Mouse (Mus musculus) kidney, embryonic 14.5 days (tissue): Measurements from ENCODE around the gene Oscar. TPM values are rescaled to one million over a fixed set of nuclear protein-coding genes. Genes with fewer than 3 reads are reported as not detected.
"Not testable (repeated sequence)": the region's sequence is repeated elsewhere in the genome, so short reads cannot be mapped to it uniquely, and the experiment has no call there.

Experiments
- ATAC-seq: fragments of 200-750 bp; cut with Nextera tagmentation; 2 replicates; pipeline ENCODE4 v1.8.0; 2017; ENCODE audit warnings: moderate number of reproducible peaks, mild to moderate bottlenecking, moderate TSS enrichment, moderate library complexity; ENCODE audit not compliant: low FRiP score, low TSS enrichment
- H3K27ac ChIP-seq: fragments of 300-500 bp; sonication (generic); 2 replicates; pipeline ENCODE4 v1.5.1; 2014; ENCODE audit warnings: low read depth, mild to moderate bottlenecking, low read length, moderate library complexity, mixed read lengths
- H3K27me3 ChIP-seq: fragments of 300-500 bp; sonication (generic); 2 replicates; pipeline ENCODE4 v1.6.1; 2014; ENCODE audit warnings: mild to moderate bottlenecking, low read length; ENCODE audit not compliant: control insufficient read depth, insufficient read depth
- H3K36me3 ChIP-seq: fragments of 300-500 bp; sonication (generic); 2 replicates; pipeline ENCODE4 v1.6.1; 2014; ENCODE audit warnings: low read length, mixed read lengths; ENCODE audit not compliant: control insufficient read depth, insufficient read depth
- H3K4me1 ChIP-seq: fragments of 300-500 bp; sonication (generic); 2 replicates; pipeline ENCODE4 v1.6.1; 2014; ENCODE audit warnings: low read length, mixed read lengths; ENCODE audit not compliant: control insufficient read depth, insufficient read depth
- H3K4me2 ChIP-seq: fragments of 300-500 bp; sonication (generic); replicated peaks from 2 replicates; pipeline ENCODE4 v1.6.1; 2014; ENCODE audit warnings: low read depth, mild to moderate bottlenecking, low read length
- H3K4me3 ChIP-seq: fragments of 300-500 bp; sonication (generic); 2 replicates; pipeline ENCODE4 v1.5.1; 2014; ENCODE audit warnings: mild to moderate bottlenecking, low read length
- H3K9ac ChIP-seq: fragments of 300-500 bp; sonication (generic); 2 replicates; pipeline ENCODE4 v1.6.1; 2014; ENCODE audit warnings: low read depth, mild to moderate bottlenecking, low read length, moderate library complexity
- H3K9me3 ChIP-seq: fragments of 300-500 bp; sonication (generic); 2 replicates; pipeline ENCODE4 v1.6.1; 2016; ENCODE audit warnings: low read length; ENCODE audit not compliant: control insufficient read depth
- WGBS: fragments of 180-500 bp; shearing (Covaris S2); extraction: QIAGEN DNeasy Blood & Tissue Kit; methylation state at CpG from one replicate; pipeline ENCODE4 v1.1.7; 2014; 5-methylcytosine and 5-hydroxymethylcytosine counted together
- polyA plus RNA-seq: library from polyadenylated mRNA; unstranded; fragments of >200 nt; fragmentation: Nextera tagmentation; extraction: Ambion mirVana; gene quantifications from 2 replicates; pipeline ENCODE4 v1.2.1, GENCODE M21; 2014

Gene Oscar
- polyA plus RNA-seq, 1 experiment from 2014 or later: 0.15 TPM

DNA sequence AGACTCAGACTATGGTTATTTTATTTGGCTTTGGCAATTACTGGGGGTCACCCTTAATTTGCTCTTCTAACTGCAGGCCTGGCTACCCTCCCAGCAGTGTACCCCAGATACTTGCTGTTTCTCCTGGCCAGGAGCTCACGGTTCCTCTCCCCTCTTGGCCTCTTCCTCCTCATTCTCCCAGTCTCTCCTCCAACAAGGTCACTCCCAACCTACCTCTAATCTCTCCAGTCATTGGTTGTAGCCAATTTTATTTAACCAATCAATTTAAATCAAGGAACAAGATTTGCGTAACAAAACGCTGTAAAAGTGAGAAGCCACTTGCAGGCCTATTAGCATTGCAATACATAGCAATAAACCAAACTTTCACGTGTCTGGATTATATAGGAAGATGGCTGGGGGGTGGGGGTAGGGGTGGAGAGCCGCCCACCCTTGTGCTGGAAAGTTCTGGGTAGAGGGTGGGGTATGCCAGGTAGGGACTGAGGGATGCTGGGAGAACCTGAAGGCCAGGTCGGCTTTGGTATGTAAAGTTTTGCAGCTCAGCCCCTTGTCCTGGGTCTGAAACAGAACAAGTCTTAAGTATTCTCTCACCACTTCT lies 36.9 kb downstream of the Oscar start:
- no peak for ATAC-seq
- H3K36me3 ChIP-seq: no peaks in the 10 kb centered on the region
- H3K4me3 ChIP-seq: no peak overlapping the region
- no peaks in the 10 kb centered on the region for H3K9me3 ChIP-seq
- WGBS: 57% methylated on average over 6 of the region's 6 CpGs
- no peak overlapping the region for H3K27ac ChIP-seq
- no peaks in the 10 kb centered on the region for H3K27me3 ChIP-seq
- H3K4me2 ChIP-seq: no peak overlapping the region
- H3K4me1 ChIP-seq: no peaks in the 10 kb centered on the region
- H3K9ac ChIP-seq: no peak overlapping the region

DNA sequence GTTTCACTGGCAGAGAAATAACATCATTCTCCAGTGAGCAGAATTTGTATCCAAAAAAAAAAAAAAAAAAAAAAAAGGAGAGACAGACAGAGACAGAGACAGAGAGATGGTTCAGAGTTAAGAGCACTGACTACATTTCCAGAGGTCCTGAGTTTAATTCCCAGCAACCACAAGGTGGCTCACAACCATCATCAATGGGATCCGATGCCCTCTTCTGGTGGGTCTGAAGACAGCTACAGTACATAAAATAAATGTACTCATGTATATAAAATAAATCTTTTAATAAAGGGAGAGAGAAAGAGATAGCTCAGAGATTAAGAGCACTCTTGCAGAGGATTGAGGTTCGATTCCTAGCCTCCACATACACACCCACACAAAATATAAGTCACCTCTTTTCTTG lies 37.8 kb downstream of the Oscar start:
- Histone ChIP-seq H3K9me3 (no peaks in the 10 kb centered on the region), H3K36me3 (no peaks in the 10 kb centered on the region), H3K9ac (no peak overlapping the region), H3K4me3 (no peak overlapping the region), H3K4me2 (no peak overlapping the region), H3K4me1 (no peaks in the 10 kb centered on the region), H3K27me3 (no peaks in the 10 kb centered on the region), H3K27ac (no peak overlapping the region)
- WGBS: 85% methylated on average over 2 of the region's 2 CpGs
- ATAC-seq: no peak

DNA sequence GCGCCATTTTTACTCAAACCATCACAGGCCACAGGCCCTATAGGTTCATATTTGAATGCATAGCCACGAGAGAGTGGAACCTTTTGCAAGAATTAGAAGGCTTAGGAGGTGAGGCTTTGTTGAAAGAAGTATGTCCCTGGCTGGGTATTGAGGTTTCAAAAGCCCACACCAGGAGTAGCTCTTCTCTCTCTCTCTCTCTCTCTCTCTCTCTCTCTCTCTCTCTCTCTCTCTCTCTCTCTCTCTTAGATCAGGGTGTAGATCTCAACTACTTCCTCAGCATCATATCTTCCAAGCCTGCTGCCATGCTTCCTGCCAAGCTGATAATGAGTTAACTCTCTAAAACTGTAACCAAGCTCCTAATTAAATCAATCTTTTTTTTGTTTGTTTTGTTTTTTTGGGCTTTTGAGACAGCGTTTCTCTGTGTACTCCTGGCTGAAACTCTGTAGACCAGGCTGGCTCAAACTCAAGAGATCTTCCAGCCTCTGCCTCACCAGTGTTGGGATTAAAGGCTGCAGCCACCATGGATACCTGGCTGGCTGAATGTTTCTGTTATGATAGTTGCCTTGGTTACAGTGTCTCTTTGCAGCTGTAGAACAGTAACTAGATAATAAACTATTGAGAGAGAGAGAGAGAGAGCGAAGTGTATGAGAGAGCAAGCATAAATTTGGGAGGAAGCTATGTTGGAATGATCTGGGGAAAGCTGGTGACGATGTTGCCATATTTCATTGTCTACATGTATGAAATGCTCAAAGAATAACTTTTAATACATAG lies 39.4 kb downstream of the Oscar start:
- WGBS: 82% methylated on average over 5 of the region's 5 CpGs
- Histone ChIP-seq H3K27ac (no peak overlapping the region), H3K4me1 (no peaks in the 10 kb centered on the region), H3K27me3 (no peaks in the 10 kb centered on the region), H3K9me3 (no peaks in the 10 kb centered on the region), H3K9ac (no peak overlapping the region), H3K4me3 (no peak overlapping the region), H3K4me2 (no peak overlapping the region), H3K36me3 (no peaks in the 10 kb centered on the region)
- ATAC-seq: no peak

DNA sequence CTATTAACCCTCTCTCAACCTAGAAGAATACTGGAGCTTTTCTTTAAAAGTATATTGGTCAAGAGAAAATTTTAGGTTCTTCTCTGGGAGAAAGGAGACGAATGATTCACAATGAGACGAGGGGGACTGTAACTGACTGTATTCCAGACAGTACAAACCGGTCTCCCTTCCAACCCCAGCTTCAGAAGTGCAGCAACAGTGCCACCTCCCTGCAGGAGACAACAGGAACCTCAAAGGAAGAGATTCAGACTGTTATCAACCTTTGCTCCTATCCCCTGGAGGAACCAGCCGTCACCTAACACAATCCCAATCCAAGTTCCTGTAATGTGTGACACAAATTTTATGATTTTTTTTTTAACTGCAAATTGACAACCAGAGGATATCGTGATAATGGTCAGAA lies 41.7 kb downstream of the Oscar start:
- Histone ChIP-seq H3K36me3 (no peaks in the 10 kb centered on the region), H3K4me1 (no peaks in the 10 kb centered on the region), H3K4me2 (no peak overlapping the region), H3K9ac (no peak overlapping the region), H3K4me3 (no peak overlapping the region), H3K27ac (no peak overlapping the region), H3K9me3 (no peaks in the 10 kb centered on the region), H3K27me3 (no peaks in the 10 kb centered on the region)
- 60% methylated on average over 5 of the region's 5 CpGs for WGBS
- ATAC-seq: no peak

DNA sequence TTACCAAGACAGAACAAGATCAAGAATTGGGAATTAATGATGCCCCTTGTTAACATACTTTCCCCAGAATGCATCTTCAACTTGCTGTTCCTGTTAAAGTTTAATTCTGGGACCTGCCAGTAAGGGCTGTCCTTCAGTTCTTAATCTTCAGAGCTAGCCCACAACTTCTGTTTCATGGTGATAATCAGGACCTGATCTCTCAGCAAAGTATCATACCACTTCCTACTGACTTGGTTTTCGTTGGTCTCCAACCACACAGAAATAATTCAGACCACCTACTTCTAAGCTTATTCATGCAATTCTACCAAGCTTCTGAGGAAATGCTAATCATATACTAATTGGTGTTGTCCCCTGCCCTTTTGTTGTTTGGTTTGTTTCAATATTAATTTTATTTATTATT lies 44.1 kb downstream of the Oscar start:
- no peaks in the 10 kb centered on the region for H3K36me3 ChIP-seq
- 82% methylated on average over 1 of the region's 1 CpGs for WGBS
- ATAC-seq: no peak

DNA sequence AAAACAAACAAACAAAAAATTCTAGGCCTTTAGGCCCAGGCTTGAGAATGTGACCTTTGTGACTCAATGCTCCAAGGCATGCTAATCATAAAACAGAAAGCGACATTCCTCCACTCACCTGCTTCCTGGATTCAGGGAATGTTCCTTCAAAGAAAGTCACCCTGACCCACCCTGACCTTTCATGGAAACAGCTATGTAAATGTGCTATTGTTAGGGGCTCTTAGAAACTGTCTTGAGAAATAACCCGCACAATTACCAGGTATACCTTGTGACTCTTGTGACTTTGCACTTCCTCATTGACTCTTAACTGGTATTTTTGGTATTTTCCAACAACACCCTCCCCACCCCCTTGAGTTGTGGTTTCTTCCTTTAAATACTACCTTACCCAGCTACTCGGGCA lies 45.4 kb downstream of the Oscar start:
- not testable (repeated sequence) for H3K4me1 ChIP-seq, H3K27me3 ChIP-seq, H3K4me3 ChIP-seq, H3K9ac ChIP-seq, H3K27ac ChIP-seq, H3K36me3 ChIP-seq, H3K4me2 ChIP-seq, ATAC-seq, H3K9me3 ChIP-seq
- 85% methylated on average over 3 of the region's 3 CpGs for WGBS

More for the DNA sequence above, 44.1 kb downstream of the Oscar start:
- no peak overlapping the region for H3K4me3 ChIP-seq
- H3K9me3 ChIP-seq: no peaks in the 10 kb centered on the region
- no peak overlapping the region for H3K27ac ChIP-seq
- H3K4me2 ChIP-seq: no peak overlapping the region
- H3K27me3 ChIP-seq: no peaks in the 10 kb centered on the region
- H3K4me1 ChIP-seq: no peaks in the 10 kb centered on the region
- no peak overlapping the region for H3K9ac ChIP-seq

DNA sequence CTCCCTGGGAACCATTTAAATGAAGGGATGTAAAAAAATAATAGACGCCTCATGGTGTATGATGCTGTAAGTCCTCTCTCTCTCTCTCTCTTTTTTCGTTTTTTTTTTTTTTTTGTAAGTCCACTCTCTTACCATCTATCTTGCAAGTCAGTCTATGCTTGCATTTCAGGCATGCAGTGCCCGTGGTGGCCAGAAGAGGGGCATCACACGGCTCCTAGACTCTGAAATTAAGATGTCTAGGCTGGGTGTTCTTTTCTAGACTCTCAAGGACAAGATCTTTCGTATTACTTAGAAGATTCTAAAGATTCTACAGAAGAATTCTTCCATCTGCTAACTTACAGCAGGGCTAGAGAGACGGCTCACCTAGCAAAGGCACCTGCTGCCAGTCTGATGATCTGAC lies 46.2 kb downstream of the Oscar start:
- ATAC-seq: no peak
- Histone ChIP-seq H3K4me1 (no peaks in the 10 kb centered on the region), H3K27ac (no peak overlapping the region), H3K27me3 (no peaks in the 10 kb centered on the region), H3K9me3 (no peaks in the 10 kb centered on the region), H3K36me3 (no peaks in the 10 kb centered on the region), H3K4me3 (no peak overlapping the region), H3K9ac (no peak overlapping the region), H3K4me2 (no peak overlapping the region)
- 78% methylated on average over 6 of the region's 6 CpGs for WGBS

DNA sequence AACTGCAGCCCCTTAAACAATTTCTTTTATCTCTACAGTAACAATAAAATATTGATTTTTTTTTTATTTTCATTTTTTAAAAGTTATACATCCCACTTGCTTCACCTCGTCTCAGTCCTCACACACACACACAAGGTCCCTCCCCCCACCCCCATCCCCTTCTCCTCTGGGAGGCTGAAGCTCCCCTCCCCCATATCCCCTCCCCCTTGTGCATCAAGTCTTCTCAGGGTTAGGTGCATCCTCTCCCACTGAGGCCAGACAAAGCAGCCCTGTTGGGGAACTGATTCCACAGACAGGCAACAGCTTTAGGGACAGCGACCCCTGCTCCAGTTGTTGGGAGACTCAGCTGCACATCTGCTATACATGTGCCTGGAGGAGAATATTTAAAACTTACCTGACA lies 48.6 kb downstream of the Oscar start:
- no peaks in the 10 kb centered on the region for H3K36me3 ChIP-seq
- WGBS: 32% methylated on average over 2 of the region's 2 CpGs
- H3K27ac ChIP-seq: no peak overlapping the region
- H3K27me3 ChIP-seq: no peaks in the 10 kb centered on the region
- H3K4me2 ChIP-seq: no peak overlapping the region
- H3K4me1 ChIP-seq: no peaks in the 10 kb centered on the region
- H3K9ac ChIP-seq: no peak overlapping the region
- H3K4me3 ChIP-seq: no peak overlapping the region
- ATAC-seq: no peak
- no peaks in the 10 kb centered on the region for H3K9me3 ChIP-seq
